Mouse (Mus musculus) brain, embryonic 14.5 days (tissue): Measurements from ENCODE around the gene Cd86.

ENCODE experiments used
- CTCF ChIP-seq: fragments of 200-500 bp; IDR thresholded peaks from 2 replicates; pipeline ENCODE4 v1.5.1; 2012; ENCODE audit warnings: inconsistent platforms, mild to moderate bottlenecking, moderate library complexity, borderline replicate concordance; ENCODE audit not compliant: insufficient read depth, insufficient read length; ENCODE audit errors: extremely low read depth
- POLR2A ChIP-seq: fragments of 200-500 bp; IDR thresholded peaks from 2 replicates; pipeline ENCODE4 v1.6.1; 2012; ENCODE audit warnings: mild to moderate bottlenecking, inconsistent platforms, borderline replicate concordance; ENCODE audit not compliant: poor library complexity, insufficient read depth, insufficient read length, severe bottlenecking; ENCODE audit errors: extremely low read depth

DNA sequence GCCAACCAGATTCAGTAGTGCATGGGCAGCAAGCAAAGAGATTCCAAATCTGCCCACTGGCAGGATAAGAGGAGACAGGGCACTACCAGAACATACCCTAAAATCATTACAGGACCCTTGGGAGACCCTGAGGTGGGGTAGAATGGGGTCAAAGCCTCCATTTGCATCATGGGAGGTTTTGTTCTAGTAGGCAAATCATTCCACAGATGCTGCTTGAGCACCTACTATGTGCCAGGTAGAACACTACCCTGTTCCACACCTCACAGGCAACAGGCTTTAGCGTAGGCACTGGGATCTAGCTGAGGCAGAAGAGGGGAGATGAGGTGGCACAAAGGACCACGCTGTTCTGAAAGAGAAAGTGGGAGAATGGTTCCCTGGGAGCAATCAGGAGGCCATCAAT is 31.5 kb downstream of the Cd86 start:
- TF ChIP-seq POLR2A: no peak
- no peak for TF ChIP-seq CTCF
